Mouse (Mus musculus): ENCODE measurements at regions not wholly inside any gene's neighbourhood (a gene's known extent, or its start where the extent isn't known, plus 50 kb on each side); places are given as distances from the start of the nearest gene placed in this dataset.

DNA sequence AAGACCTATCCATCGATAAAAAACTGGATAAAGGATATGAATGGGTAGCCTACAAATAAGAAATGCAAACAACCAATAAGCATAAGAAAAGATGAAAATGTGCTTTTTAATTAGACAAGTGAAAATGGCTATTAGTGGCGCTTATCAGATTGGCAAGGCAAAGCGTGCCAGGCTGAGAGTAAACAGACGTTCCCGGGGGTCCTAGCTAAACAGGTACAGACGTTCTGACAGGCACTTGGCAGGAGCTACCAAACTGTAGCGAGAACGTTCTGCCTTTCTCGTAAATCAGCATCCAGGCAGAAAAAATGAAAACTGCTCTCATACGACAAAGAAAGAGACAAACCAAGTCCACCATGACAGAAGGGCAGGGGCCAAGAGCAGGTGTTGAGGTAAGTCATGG is 263.3 kb downstream of the Prex1 start:
- TF ChIP-seq CTCF (IDR thresholded peaks at IDR 0.05; ENCODE audit: borderline replicate concordance, control insufficient read depth, extremely low read depth, insufficient read depth, low read length, poor library complexity) = no peak
- no peak for TF ChIP-seq POLR2A (IDR thresholded peaks at IDR 0.05; ENCODE audit: control insufficient read depth, extremely low read depth, insufficient read depth, low read length, poor library complexity)

Measured in thymus, adult 2 months (tissue).